Mouse (Mus musculus) midbrain, embryonic 15.5 days (tissue): ENCODE measurements around the gene Morc4. TPM values are rescaled to one million over a fixed set of nuclear protein-coding genes. Genes with fewer than 3 reads are reported as not detected.

Source experiments
- ATAC-seq: fragments of 200-750 bp; cut with Nextera tagmentation; replicated peaks from 2 replicates; pipeline ENCODE4 v1.8.0; 2017; ENCODE audit warnings: moderate TSS enrichment
- H3K27ac ChIP-seq: fragments of 300-500 bp; sonication (generic); 2 replicates; pipeline ENCODE4 v1.5.1; 2015; ENCODE audit warnings: mild to moderate bottlenecking, inconsistent platforms
- H3K27me3 ChIP-seq: fragments of 300-500 bp; sonication (generic); replicated peaks from 2 replicates; pipeline ENCODE4 v1.6.1; 2015; ENCODE audit warnings: inconsistent platforms
- H3K36me3 ChIP-seq: fragments of 300-500 bp; sonication (generic); replicated peaks from 2 replicates; pipeline ENCODE4 v1.6.1; 2015; ENCODE audit warnings: inconsistent platforms
- H3K4me1 ChIP-seq: fragments of 300-500 bp; sonication (generic); 2 replicates; pipeline ENCODE4 v1.6.1; 2015; ENCODE audit warnings: inconsistent platforms
- H3K4me2 ChIP-seq: fragments of 300-500 bp; sonication (generic); 2 replicates; pipeline ENCODE4 v1.6.1; 2015; ENCODE audit warnings: inconsistent platforms, mild to moderate bottlenecking, moderate library complexity
- H3K4me3 ChIP-seq: fragments of 300-500 bp; sonication (generic); 2 replicates; pipeline ENCODE4 v1.5.1; 2015; ENCODE audit warnings: mild to moderate bottlenecking, inconsistent platforms
- H3K9ac ChIP-seq: fragments of 300-500 bp; sonication (generic); 2 replicates; pipeline ENCODE4 v1.6.1; 2015; ENCODE audit warnings: mild to moderate bottlenecking, inconsistent platforms
- H3K9me3 ChIP-seq: fragments of 300-500 bp; sonication (generic); 2 replicates; pipeline ENCODE4 v1.6.1; 2016; ENCODE audit warnings: inconsistent platforms
- whole genome bisulfite sequencing: fragments of 180-500 bp; shearing (Covaris S2); methylation state at CpG from one replicate; pipeline ENCODE4 v1.1.7; 2015; ENCODE audit warnings: mixed read lengths; 5-methylcytosine and 5-hydroxymethylcytosine counted together
- polyA plus RNA-seq: library from polyadenylated mRNA; unstranded; fragments of >200 nt; fragmentation: Nextera tagmentation; extraction: Ambion mirVana; gene quantifications from 2 replicates; pipeline ENCODE4 v1.2.1, GENCODE M21; 2015

Morc4 gene
- polyA plus RNA-seq, 1 experiment from 2014 or later, result 4.9 TPM

- Histone ChIP-seq H3K27ac (no peak within 1 kb of the TSS), H3K4me3 (no peak within 1 kb of the TSS), H3K9me3 (no peaks in the 10 kb centered on the region), H3K36me3 (no peaks in the 10 kb centered on the region), H3K4me2 (no peak within 1 kb of the TSS), H3K4me1 (no peaks in the 10 kb centered on the region), H3K9ac (no peak within 1 kb of the TSS), H3K27me3 (peaks cover 10% of the 10 kb centered on the region; the same call in 1 of the 2 replicates)
- ATAC-seq, result no peak
- 73% methylated on average over 8 of the region's 8 CpGs for WGBS
Observed at GRCm38 (mm10) chrX:139800406-139800878, 71.0 kb downstream of the Morc4 start, which contains the start of gene Cldn2. TSS of gene Cldn2 (plus strand) at chrX:139800828.

DNA sequence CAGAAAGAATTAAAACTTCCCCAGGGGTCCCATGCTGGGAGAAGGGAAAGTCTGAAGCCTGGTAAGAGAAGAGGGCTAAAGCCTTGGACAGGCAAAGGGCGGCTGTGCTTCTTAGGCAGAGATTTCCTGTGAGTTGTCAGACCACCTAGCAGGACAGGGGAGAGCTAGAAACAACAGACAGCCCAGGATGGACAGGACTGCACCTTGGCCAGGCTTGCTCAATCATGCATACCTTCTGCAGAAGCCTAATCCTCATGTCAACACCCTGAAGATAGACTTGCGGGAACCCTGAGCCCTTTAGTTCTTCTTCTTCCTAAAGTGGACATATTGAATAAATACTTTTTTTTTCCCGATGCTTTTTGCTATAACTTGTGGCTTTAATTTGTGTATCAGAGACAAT, 71.5 kb downstream of the Morc4 start:
- 70% methylated on average over 3 of the region's 3 CpGs for WGBS
- no peak for ATAC-seq
- Histone ChIP-seq H3K9me3 (no peaks in the 10 kb centered on the region), H3K9ac (no peak overlapping the region), H3K27ac (no peak overlapping the region), H3K36me3 (no peaks in the 10 kb centered on the region), H3K4me1 (no peaks in the 10 kb centered on the region), H3K27me3 (peaks cover 12% of the 10 kb centered on the region; the same call in 1 of the 2 replicates), H3K4me3 (no peak overlapping the region), H3K4me2 (no peak overlapping the region)

DNA sequence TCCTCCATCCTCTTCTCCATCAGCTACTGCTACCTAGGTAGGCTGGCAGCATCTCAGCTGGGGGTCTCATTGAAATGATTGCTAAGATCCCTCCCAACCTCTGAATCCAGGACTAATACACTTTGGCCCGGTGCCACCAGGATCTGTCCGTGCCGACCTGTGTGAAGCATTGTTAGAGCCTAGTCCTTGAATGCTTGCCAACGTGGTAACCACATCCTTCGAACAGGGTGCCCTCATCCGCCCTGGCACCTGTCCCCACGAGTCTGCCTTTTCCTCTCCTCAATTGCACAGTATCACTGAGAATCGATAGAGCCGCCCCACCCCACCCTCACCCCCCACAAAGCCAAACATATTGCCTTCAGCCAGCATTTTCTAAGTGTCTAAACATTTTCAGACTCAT, 73.6 kb downstream of the Morc4 start:
- 61% methylated on average over 9 of the region's 9 CpGs for WGBS
- no peak overlapping the region for H3K27ac ChIP-seq
- H3K27me3 ChIP-seq, result peaks cover 12% of the 10 kb centered on the region; the same call in 1 of the 2 replicates
- no peaks in the 10 kb centered on the region for H3K9me3 ChIP-seq
- no peaks in the 10 kb centered on the region for H3K4me1 ChIP-seq
- no peaks in the 10 kb centered on the region for H3K36me3 ChIP-seq
- no peak for ATAC-seq
- H3K9ac ChIP-seq, result no peak overlapping the region
- H3K4me2 ChIP-seq, result no peak overlapping the region
- no peak overlapping the region for H3K4me3 ChIP-seq

DNA sequence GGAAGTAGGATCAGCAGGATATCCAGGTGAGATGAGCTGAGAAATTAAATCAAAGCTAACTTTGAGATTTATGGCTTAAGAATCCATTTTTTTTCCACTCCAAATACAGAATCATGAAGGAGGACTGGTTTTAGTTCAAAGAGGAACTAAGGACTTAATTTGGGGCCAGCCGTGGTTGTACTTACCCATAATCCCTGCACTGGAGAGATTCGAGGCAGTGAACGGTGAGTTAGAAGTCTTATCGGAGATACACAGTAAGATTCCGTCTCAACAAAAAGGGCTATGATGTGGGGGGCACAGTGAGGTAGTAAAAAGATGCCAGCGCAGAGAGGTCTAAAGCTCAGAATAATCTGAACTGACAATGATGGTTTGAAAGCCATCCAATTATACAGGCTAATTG, 75.4 kb downstream of the Morc4 start:
- no peak for ATAC-seq
- Histone ChIP-seq H3K36me3 (no peaks in the 10 kb centered on the region), H3K27ac (no peak overlapping the region), H3K9ac (no peak overlapping the region), H3K4me2 (no peak overlapping the region), H3K9me3 (no peaks in the 10 kb centered on the region), H3K27me3 (peaks cover 14% of the 10 kb centered on the region), H3K4me3 (no peak overlapping the region), H3K4me1 (no peaks in the 10 kb centered on the region)
- WGBS, result 52% methylated on average over 6 of the region's 6 CpGs

DNA sequence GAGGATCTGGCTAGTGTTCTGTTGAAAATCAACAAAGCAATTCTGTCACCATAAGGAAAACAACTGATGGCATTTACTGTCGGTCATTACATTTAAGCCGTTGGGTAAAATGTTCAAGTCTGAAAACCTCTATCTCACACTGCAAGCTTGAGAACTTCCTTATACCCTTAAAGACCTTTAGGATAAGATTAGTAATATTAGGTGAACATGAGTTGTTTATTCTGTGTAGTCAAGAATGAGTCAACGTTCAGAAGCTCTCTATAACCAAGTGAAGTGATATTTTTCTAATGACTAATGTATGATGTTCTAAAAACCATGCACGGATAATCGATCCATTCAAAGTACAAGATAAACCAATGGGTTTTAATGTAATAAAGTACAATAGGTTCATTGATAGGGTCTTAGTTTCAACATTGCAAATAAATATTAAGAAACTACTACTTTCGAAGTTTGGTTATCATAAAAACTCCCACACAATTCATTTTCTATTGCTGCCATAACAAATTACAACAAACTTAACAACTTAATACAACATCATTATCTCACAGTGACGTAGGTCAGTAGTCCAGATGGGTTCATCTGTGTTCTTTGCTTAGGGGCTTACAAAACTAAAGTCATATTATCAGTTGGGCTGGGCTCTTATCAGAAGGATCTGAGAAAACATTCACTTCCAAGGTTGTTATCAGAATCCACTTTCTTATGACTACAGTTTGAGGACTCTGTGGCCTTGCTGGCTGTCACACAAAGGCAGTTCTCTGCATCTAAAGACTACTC, 77.2 kb downstream of the Morc4 start:
- no peak overlapping the region for H3K9ac ChIP-seq
- no peaks in the 10 kb centered on the region for H3K9me3 ChIP-seq
- H3K4me2 ChIP-seq, result no peak overlapping the region
- no peak overlapping the region for H3K4me3 ChIP-seq
- WGBS, result 88% methylated on average over 7 of the region's 7 CpGs
- H3K27ac ChIP-seq, result no peak overlapping the region
- H3K36me3 ChIP-seq, result no peaks in the 10 kb centered on the region
- H3K27me3 ChIP-seq, result peaks cover 16% of the 10 kb centered on the region
- no peak for ATAC-seq
- no peaks in the 10 kb centered on the region for H3K4me1 ChIP-seq

DNA sequence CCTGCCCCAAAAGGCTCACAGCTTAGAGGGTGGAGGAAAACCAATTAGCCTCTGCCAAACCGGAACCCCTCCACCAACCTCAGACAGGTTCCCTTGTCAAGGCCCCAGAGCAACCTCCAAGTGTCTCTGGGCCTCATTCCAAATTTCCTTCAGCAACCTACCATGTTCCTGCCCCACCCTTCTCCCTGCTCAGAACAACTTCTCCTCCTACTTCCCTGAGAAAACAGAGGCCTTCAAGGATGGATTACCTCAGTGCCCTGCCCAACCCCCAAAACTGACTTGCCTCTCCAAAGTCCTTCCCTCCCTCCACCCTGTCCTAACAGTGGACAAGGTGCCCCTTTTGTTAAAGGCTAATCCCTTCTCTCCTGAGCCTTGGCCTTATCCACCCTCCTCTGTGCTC, 85.7 kb downstream of the Morc4 start:
- H3K9me3 ChIP-seq, result no peaks in the 10 kb centered on the region
- ATAC-seq, result no peak
- 39% methylated on average over 1 of the region's 1 CpGs for WGBS
- H3K4me3 ChIP-seq, result no peak overlapping the region
- no peaks in the 10 kb centered on the region for H3K4me1 ChIP-seq
- H3K27me3 ChIP-seq, result peaks cover 17% of the 10 kb centered on the region
- H3K27ac ChIP-seq, result no peak overlapping the region
- no peaks in the 10 kb centered on the region for H3K36me3 ChIP-seq
- H3K4me2 ChIP-seq, result no peak overlapping the region
- H3K9ac ChIP-seq, result no peak overlapping the region

- 29% methylated on average over 3 of the region's 3 CpGs for WGBS
- Histone ChIP-seq H3K27ac (no peak overlapping the region), H3K9ac (no peak overlapping the region), H3K4me3 (no peak overlapping the region), H3K4me1 (no peaks in the 10 kb centered on the region), H3K4me2 (no peak overlapping the region), H3K36me3 (no peaks in the 10 kb centered on the region), H3K27me3 (peaks cover 15% of the 10 kb centered on the region), H3K9me3 (no peaks in the 10 kb centered on the region)
- ATAC-seq, result no peak
Observed at GRCm38 (mm10) chrX:139783045-139783422, 88.4 kb downstream of the Morc4 start.

GRCm38 (mm10) chrX:139782278-139783044, 89.0 kb downstream of the Morc4 start, which contains the start of gene Ripply1:
TSS of gene Ripply1 (minus strand) at chrX:139782353.
- no peak for ATAC-seq
- H3K27me3 ChIP-seq, result peaks cover 15% of the 10 kb centered on the region
- no peak within 1 kb of the TSS for H3K4me2 ChIP-seq
- H3K9ac ChIP-seq, result no peak within 1 kb of the TSS
- no peak within 1 kb of the TSS for H3K4me3 ChIP-seq
- 23% methylated on average over 6 of the region's 6 CpGs for WGBS
- no peaks in the 10 kb centered on the region for H3K36me3 ChIP-seq
- no peaks in the 10 kb centered on the region for H3K4me1 ChIP-seq
- no peak within 1 kb of the TSS for H3K27ac ChIP-seq
- H3K9me3 ChIP-seq, result no peaks in the 10 kb centered on the region

DNA sequence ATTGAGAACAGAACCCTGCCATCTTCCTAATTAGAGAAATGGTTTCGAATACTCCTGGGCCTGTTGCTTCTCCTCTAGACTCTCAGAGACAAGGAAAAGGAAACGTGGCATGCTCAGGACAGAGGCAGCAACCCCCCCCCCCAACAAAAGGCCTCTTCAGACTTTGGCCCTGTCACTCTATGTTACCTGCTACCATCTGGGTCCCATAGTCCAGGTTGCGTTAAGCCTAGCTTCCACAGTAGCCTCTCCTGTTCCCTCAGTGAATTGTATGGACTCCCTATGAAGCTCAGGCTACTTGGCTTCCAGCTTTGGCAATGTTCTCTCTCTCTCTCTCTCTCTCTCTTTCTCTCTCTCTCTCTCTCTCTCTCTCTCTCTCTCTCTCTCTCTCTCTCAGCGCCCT, 89.9 kb downstream of the Morc4 start:
- Histone ChIP-seq H3K4me3 (no peak overlapping the region), H3K36me3 (no peaks in the 10 kb centered on the region), H3K27ac (no peak overlapping the region), H3K4me1 (no peaks in the 10 kb centered on the region), H3K9ac (no peak overlapping the region), H3K9me3 (no peaks in the 10 kb centered on the region), H3K27me3 (peaks cover 15% of the 10 kb centered on the region), H3K4me2 (no peak overlapping the region)
- WGBS, result 68% methylated on average over 4 of the region's 4 CpGs
- ATAC-seq, result no peak

DNA sequence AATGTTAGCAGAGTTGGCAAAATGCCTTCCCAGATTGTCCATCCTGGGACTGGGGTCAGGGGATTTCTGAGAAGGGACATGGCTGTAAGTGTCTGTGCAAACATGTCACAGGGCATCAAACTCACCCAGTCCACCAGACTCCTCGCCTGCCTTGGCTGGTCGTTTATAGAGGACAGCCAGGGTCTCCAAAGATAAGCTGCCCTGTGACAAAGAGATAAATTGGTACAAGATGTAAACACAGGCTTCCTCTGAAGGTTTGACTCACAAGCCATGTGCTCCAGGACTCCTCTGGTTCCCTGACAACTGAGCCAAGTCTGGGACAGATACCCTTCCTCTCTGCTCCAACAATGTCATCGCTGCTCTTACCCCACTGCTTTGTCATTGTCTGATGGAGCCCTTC, 90.5 kb downstream of the Morc4 start:
- Histone ChIP-seq H3K4me2 (no peak overlapping the region), H3K36me3 (no peaks in the 10 kb centered on the region), H3K9me3 (no peaks in the 10 kb centered on the region), H3K9ac (no peak overlapping the region), H3K4me3 (no peak overlapping the region), H3K4me1 (no peaks in the 10 kb centered on the region), H3K27me3 (peaks cover 15% of the 10 kb centered on the region), H3K27ac (no peak overlapping the region)
- 55% methylated on average over 3 of the region's 3 CpGs for WGBS
- ATAC-seq, result no peak

GRCm38 (mm10) chrX:139779401-139779800, 92.1 kb downstream of the Morc4 start:
- Histone ChIP-seq H3K27ac (no peak overlapping the region), H3K4me1 (no peaks in the 10 kb centered on the region), H3K4me2 (no peak overlapping the region), H3K36me3 (no peaks in the 10 kb centered on the region), H3K27me3 (peaks cover 15% of the 10 kb centered on the region), H3K9me3 (no peaks in the 10 kb centered on the region), H3K4me3 (no peak overlapping the region), H3K9ac (no peak overlapping the region)
- ATAC-seq, result no peak
- 78% methylated on average over 5 of the region's 5 CpGs for WGBS

DNA sequence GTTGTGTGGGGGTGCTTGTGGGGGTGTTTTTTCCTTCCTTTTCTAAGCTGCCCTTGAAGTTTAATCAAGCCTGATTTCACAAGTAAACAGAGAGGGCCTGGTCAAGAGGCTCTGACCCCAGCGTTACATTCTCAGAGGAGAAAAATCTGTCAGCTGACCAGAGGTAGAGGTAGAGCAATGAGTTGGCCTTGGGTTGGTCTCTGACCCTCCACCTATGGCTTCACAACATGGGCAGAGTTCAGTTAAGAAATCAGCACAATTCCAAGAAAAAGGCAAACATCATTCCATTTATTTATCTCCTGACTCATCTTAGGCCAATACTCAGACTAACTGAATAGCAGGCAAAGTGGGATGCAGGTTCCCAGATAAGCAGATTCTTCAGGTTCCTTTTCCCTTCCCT, 92.6 kb downstream of the Morc4 start:
- no peak for ATAC-seq
- 65% methylated on average over 1 of the region's 1 CpGs for WGBS
- Histone ChIP-seq H3K9ac (no peak overlapping the region), H3K27ac (no peak overlapping the region), H3K4me3 (no peak overlapping the region), H3K27me3 (peaks cover 15% of the 10 kb centered on the region), H3K9me3 (no peaks in the 10 kb centered on the region), H3K36me3 (no peaks in the 10 kb centered on the region), H3K4me1 (no peaks in the 10 kb centered on the region), H3K4me2 (no peak overlapping the region)
